Mouse (Mus musculus): ENCODE results near the gene Mboat7. TPM values are rescaled to one million over a fixed set of nuclear protein-coding genes. Genes with fewer than 3 reads are reported as not detected.
A peak's percentile ranks its signal among the peaks of the same experiment; 100 is the strongest.

Mboat7 gene
- polyA plus RNA-seq, 1 experiment from 2014 or later, result 39.5 TPM

Small RNAs within 50 kb of the gene (microRNA-seq; reads per million reads assigned to microRNA genes)
- 4.9 reads per million, percentile 18 among the genes with 10 or more reads in this experiment for gene Mir3572

Other genes with a start within 250 kb of the Mboat7 start
- not detected in 2 replicates for gene Tarm1, start 190.9 kb downstream of the Mboat7 start, polyA plus RNA-seq (2016; fragmentation: Nextera tagmentation; extraction: Ambion mirVana)
- 0.18 and 0.38 TPM in 2 replicates for gene Oscar, start 77.4 kb downstream of the Mboat7 start, polyA plus RNA-seq (2016; fragmentation: Nextera tagmentation; extraction: Ambion mirVana)
- gene Ndufa3, start 76.2 kb downstream of the Mboat7 start, polyA plus RNA-seq (2016; fragmentation: Nextera tagmentation; extraction: Ambion mirVana), result 304 and 322 TPM in 2 replicates
- gene Tfpt, start 63.6 kb downstream of the Mboat7 start, polyA plus RNA-seq (2016; fragmentation: Nextera tagmentation; extraction: Ambion mirVana), result 32.0 and 34.4 TPM in 2 replicates
- 140 and 149 TPM in 2 replicates for gene Prpf31, start 63.5 kb downstream of the Mboat7 start, polyA plus RNA-seq (2016; fragmentation: Nextera tagmentation; extraction: Ambion mirVana)
- gene Cnot3, start 48.3 kb downstream of the Mboat7 start, polyA plus RNA-seq (2016; fragmentation: Nextera tagmentation; extraction: Ambion mirVana), result 62.6 and 71.7 TPM in 2 replicates
- 20.4 and 21.7 TPM in 2 replicates for gene Leng1, start 27.7 kb downstream of the Mboat7 start, polyA plus RNA-seq (2016; fragmentation: Nextera tagmentation; extraction: Ambion mirVana)
- gene Tmc4, start 16.0 kb downstream of the Mboat7 start, polyA plus RNA-seq (2016; fragmentation: Nextera tagmentation; extraction: Ambion mirVana), result 2.9 and 3.1 TPM in 2 replicates
- 204 and 215 TPM in 2 replicates for gene Tsen34, start 660 bp downstream of the Mboat7 start, polyA plus RNA-seq (2016; fragmentation: Nextera tagmentation; extraction: Ambion mirVana)
- 1,127 and 1,163 TPM in 2 replicates for gene Rps9, start 10.5 kb upstream of the Mboat7 start, polyA plus RNA-seq (2016; fragmentation: Nextera tagmentation; extraction: Ambion mirVana)
- gene Pirb, start 26.9 kb upstream of the Mboat7 start, polyA plus RNA-seq (2016; fragmentation: Nextera tagmentation; extraction: Ambion mirVana), result 0.10 and 0.23 TPM in 2 replicates
- not detected in 2 replicates for gene Gm15448, start 132.2 kb upstream of the Mboat7 start, polyA plus RNA-seq (2016; fragmentation: Nextera tagmentation; extraction: Ambion mirVana)
- 0.08 TPM in 1 of 2 replicates, not detected in the other for gene Pira2, start 151.5 kb upstream of the Mboat7 start, polyA plus RNA-seq (2016; fragmentation: Nextera tagmentation; extraction: Ambion mirVana)
- not detected in 2 replicates for gene Gm14548, start 204.6 kb upstream of the Mboat7 start, polyA plus RNA-seq (2016; fragmentation: Nextera tagmentation; extraction: Ambion mirVana)
- gene Lilra6, start 222.0 kb upstream of the Mboat7 start, polyA plus RNA-seq (2016; fragmentation: Nextera tagmentation; extraction: Ambion mirVana), result not detected in 2 replicates

All from forebrain, embryonic 12.5 days (tissue).